ENCODE assay signal across 8 mouse cellular contexts in the genomic region with DNA sequence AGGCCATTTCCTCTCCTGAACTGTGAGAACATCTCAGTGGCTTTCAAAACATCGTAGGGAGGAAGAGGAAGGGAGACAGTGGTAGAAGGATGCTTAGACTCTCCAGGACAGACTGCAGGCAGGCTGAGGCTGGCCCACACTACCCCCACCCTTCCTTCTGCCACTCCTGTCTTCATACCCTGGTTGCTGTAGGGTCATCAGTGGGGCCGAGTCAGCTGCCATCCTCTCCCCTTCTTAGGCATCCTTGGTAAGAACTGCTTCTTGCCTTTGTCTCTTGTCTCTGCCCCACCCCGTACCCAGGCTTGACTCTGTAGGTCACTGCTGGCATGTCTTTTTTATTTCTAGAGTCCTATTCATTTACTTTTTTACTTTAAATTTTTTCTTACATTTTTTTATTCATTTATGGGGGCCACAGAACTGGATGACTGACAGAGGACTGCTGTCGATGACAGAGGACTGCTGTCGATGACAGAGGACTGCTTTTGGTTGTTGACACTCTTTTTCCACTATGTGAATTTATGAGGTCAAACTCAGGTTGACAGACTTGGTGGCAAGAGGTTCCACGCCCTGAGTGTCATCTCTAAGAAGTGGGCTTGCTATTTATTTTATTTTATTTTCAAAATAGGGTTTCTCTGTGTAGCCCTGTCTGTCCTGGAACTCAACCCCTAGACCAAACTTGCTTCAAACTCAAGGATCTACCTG. TPM values are rescaled to one million over a fixed set of nuclear protein-coding genes. Genes with fewer than 3 reads are reported as not detected.
DNase-seq lines count a peak whose midpoint lies in the region; ATAC-seq lines count a peak whose summit lies in the region.

No protein-coding gene starts in this region.

- H3K27me3 ChIP-seq in kidney, embryonic 16.5 days (ENCODE audit: insufficient read depth, low read length), result no peaks in the 10 kb centered on the region
- no peaks in the 10 kb centered on the region for H3K27me3 ChIP-seq in hindbrain, embryonic 15.5 days

- H3K9ac ChIP-seq in kidney, embryonic 16.5 days (replicated peaks; ENCODE audit: low read length), result peak overlapping the region; percentile 80; the same call in 1 of the 2 replicates
- peak overlapping the region; percentile 92 for H3K9ac ChIP-seq in hindbrain, embryonic 15.5 days

- no peaks in the 10 kb centered on the region for H3K9me3 ChIP-seq in kidney, embryonic 16.5 days (ENCODE audit: low read length)
- no peaks in the 10 kb centered on the region for H3K9me3 ChIP-seq in hindbrain, embryonic 15.5 days

- peak overlapping the region; percentile 100 for H3K4me2 ChIP-seq in kidney, embryonic 16.5 days (replicated peaks; ENCODE audit: low read depth, low read length)
- H3K4me2 ChIP-seq in hindbrain, embryonic 15.5 days, result peak overlapping the region; percentile 98

- WGBS in kidney, embryonic 16.5 days, result 69% methylated on average over 6 of the region's 6 CpGs
- WGBS in hindbrain, embryonic 15.5 days, result 80% methylated on average over 6 of the region's 6 CpGs

- no peaks in the 10 kb centered on the region for H3K36me3 ChIP-seq in kidney, embryonic 16.5 days (ENCODE audit: insufficient read depth, low read length)
- no peaks in the 10 kb centered on the region for H3K36me3 ChIP-seq in hindbrain, embryonic 15.5 days

- no peak for DNase-seq in kidney, adult 9 months
- no peak for DNase-seq in spleen, postnatal 10 days (ENCODE audit: low spot score in 2 of 2)
- no peak for DNase-seq in layer of hippocampus, postnatal 36 days

- H3K4me1 ChIP-seq in kidney, embryonic 16.5 days (ENCODE audit: insufficient read depth, low read length), result peaks cover 40% of the 10 kb centered on the region
- H3K4me1 ChIP-seq in brown adipose tissue, adult 24 weeks (ENCODE audit: control insufficient read depth, insufficient read depth, insufficient read length, low read length), result peaks cover 35% of the 10 kb centered on the region
- peaks cover 61% of the 10 kb centered on the region for H3K4me1 ChIP-seq in hindbrain, embryonic 15.5 days (replicated peaks)

- ATAC-seq in kidney, embryonic 16.5 days (ENCODE audit: low FRiP score, low TSS enrichment), result no peak
- no peak for ATAC-seq in hindbrain, embryonic 15.5 days (ENCODE audit: low FRiP score, low read depth)
- ATAC-seq in monocyte, adult 5-6 weeks (replicated peaks; ENCODE audit: insufficient number of reproducible peaks, low FRiP score, low TSS enrichment, poor library complexity, severe bottlenecking), result peak; percentile 6; the same call in 1 of the 2 replicates
- ATAC-seq in erythroid progenitor cell, adult 5-6 weeks (replicated peaks; ENCODE audit: low FRiP score, poor library complexity, severe bottlenecking), result no peak

- H3K4me3 ChIP-seq in kidney, embryonic 16.5 days (ENCODE audit: low read length), result peak overlapping the region; percentile 78; the same call in 1 of the 2 replicates
- H3K4me3 ChIP-seq in brown adipose tissue, adult 24 weeks (ENCODE audit: insufficient read depth, low read depth, low read length), result peak overlapping the region; percentile 94
- H3K4me3 ChIP-seq in hindbrain, embryonic 15.5 days, result peak overlapping the region; percentile 80

- no peak overlapping the region for H3K27ac ChIP-seq in kidney, embryonic 16.5 days (ENCODE audit: low read length)
- H3K27ac ChIP-seq in brown adipose tissue, adult 24 weeks (replicated peaks; ENCODE audit: low read depth, low read length), result peak overlapping the region; percentile 92
- H3K27ac ChIP-seq in hindbrain, embryonic 15.5 days (replicated peaks), result peak overlapping the region; percentile 99

RNA-seq across cellular contexts. Expression of a gene that starts 2.0 kb away (rescaled TPM):
- 9.4 and 9.7 TPM in 2 replicates for polyA plus RNA-seq in kidney, embryonic 16.5 days (2015; fragmentation: Nextera tagmentation; extraction: Ambion mirVana)
- 13.4 and 14.5 TPM in 2 replicates for polyA plus RNA-seq in brown adipose tissue, adult 24 weeks (2012; ENCODE audit: insufficient read depth, insufficient read length, missing spikeins)
- 15.2 and 17.6 TPM in 2 replicates for polyA plus RNA-seq in hindbrain, embryonic 15.5 days (2015; fragmentation: Nextera tagmentation; extraction: Ambion mirVana)
- total RNA-seq in monocyte, adult 5-6 weeks (2017), result 33.3 to 44.2 TPM (median 36.6 TPM) in 3 replicates
- total RNA-seq in erythroid progenitor cell, adult 5-6 weeks (2015; ENCODE audit: low replicate concordance), result 4.3 and 6.3 TPM in 2 replicates
- total RNA-seq in erythroid progenitor cell, adult 5-6 weeks (2017; ENCODE audit: low replicate concordance), result 4.5 and 8.2 TPM in 2 replicates
- 10 to 100 TPM; 50.7 to 51.3 TPM for total RNA-seq in layer of hippocampus, postnatal 36 days (2021)

RNA-seq across cellular contexts. Expression of a gene that starts 20.1 kb away (rescaled TPM):
- polyA plus RNA-seq in kidney, embryonic 16.5 days (2015; fragmentation: Nextera tagmentation; extraction: Ambion mirVana), result 19.2 and 19.5 TPM in 2 replicates
- 3.4 and 5.3 TPM in 2 replicates for polyA plus RNA-seq in brown adipose tissue, adult 24 weeks (2012; ENCODE audit: insufficient read depth, insufficient read length, missing spikeins)
- 4.0 and 4.5 TPM in 2 replicates for polyA plus RNA-seq in hindbrain, embryonic 15.5 days (2015; fragmentation: Nextera tagmentation; extraction: Ambion mirVana)
- total RNA-seq in monocyte, adult 5-6 weeks (2017), result 1.6 TPM in 2 of 3 replicates, not detected in the other
- total RNA-seq in erythroid progenitor cell, adult 5-6 weeks (2015; ENCODE audit: low replicate concordance), result not detected in 2 replicates
- 0.15 TPM in 1 of 2 replicates, not detected in the other for total RNA-seq in erythroid progenitor cell, adult 5-6 weeks (2017; ENCODE audit: low replicate concordance)
- total RNA-seq in layer of hippocampus, postnatal 36 days (2021), result 1 to 10 TPM; 1.1 TPM

RNA-seq across cellular contexts. Expression of a gene that starts 23.6 kb away (rescaled TPM):
- 1.7 and 2.0 TPM in 2 replicates for polyA plus RNA-seq in kidney, embryonic 16.5 days (2015; fragmentation: Nextera tagmentation; extraction: Ambion mirVana)
- 42.3 and 47.1 TPM in 2 replicates for polyA plus RNA-seq in brown adipose tissue, adult 24 weeks (2012; ENCODE audit: insufficient read depth, insufficient read length, missing spikeins)
- 2.7 and 3.1 TPM in 2 replicates for polyA plus RNA-seq in hindbrain, embryonic 15.5 days (2015; fragmentation: Nextera tagmentation; extraction: Ambion mirVana)
- total RNA-seq in monocyte, adult 5-6 weeks (2017), result 3.7 to 7.0 TPM (median 4.9 TPM) in 3 replicates
- not detected in 2 replicates for total RNA-seq in erythroid progenitor cell, adult 5-6 weeks (2015; ENCODE audit: low replicate concordance)
- total RNA-seq in erythroid progenitor cell, adult 5-6 weeks (2017; ENCODE audit: low replicate concordance), result 0.26 and 1.3 TPM in 2 replicates
- total RNA-seq in layer of hippocampus, postnatal 36 days (2021), result 1 to 10 TPM in 1 of 2 experiments, under 1 TPM in 1; 0.90 to 1.3 TPM

RNA-seq across cellular contexts. Expression of a gene that starts 46.8 kb away (rescaled TPM):
- 64.0 and 66.2 TPM in 2 replicates for polyA plus RNA-seq in kidney, embryonic 16.5 days (2015; fragmentation: Nextera tagmentation; extraction: Ambion mirVana)
- 57.2 and 61.0 TPM in 2 replicates for polyA plus RNA-seq in brown adipose tissue, adult 24 weeks (2012; ENCODE audit: insufficient read depth, insufficient read length, missing spikeins)
- 51.2 and 54.6 TPM in 2 replicates for polyA plus RNA-seq in hindbrain, embryonic 15.5 days (2015; fragmentation: Nextera tagmentation; extraction: Ambion mirVana)
- 65.5 to 114 TPM (median 72.0 TPM) in 3 replicates for total RNA-seq in monocyte, adult 5-6 weeks (2017)
- 69.6 and 70.0 TPM in 2 replicates for total RNA-seq in erythroid progenitor cell, adult 5-6 weeks (2015; ENCODE audit: low replicate concordance)
- 53.6 and 56.5 TPM in 2 replicates for total RNA-seq in erythroid progenitor cell, adult 5-6 weeks (2017; ENCODE audit: low replicate concordance)
- total RNA-seq in layer of hippocampus, postnatal 36 days (2021), result 100 to 1,000 TPM; 126 to 130 TPM

RNA-seq across cellular contexts. Expression of a gene that starts 54.4 kb away (rescaled TPM):
- polyA plus RNA-seq in kidney, embryonic 16.5 days (2015; fragmentation: Nextera tagmentation; extraction: Ambion mirVana), result 70.4 and 72.1 TPM in 2 replicates
- 75.9 and 86.5 TPM in 2 replicates for polyA plus RNA-seq in brown adipose tissue, adult 24 weeks (2012; ENCODE audit: insufficient read depth, insufficient read length, missing spikeins)
- polyA plus RNA-seq in hindbrain, embryonic 15.5 days (2015; fragmentation: Nextera tagmentation; extraction: Ambion mirVana), result 120 and 124 TPM in 2 replicates
- total RNA-seq in monocyte, adult 5-6 weeks (2017), result 113 to 174 TPM (median 147 TPM) in 3 replicates
- 39.8 and 49.4 TPM in 2 replicates for total RNA-seq in erythroid progenitor cell, adult 5-6 weeks (2015; ENCODE audit: low replicate concordance)
- total RNA-seq in erythroid progenitor cell, adult 5-6 weeks (2017; ENCODE audit: low replicate concordance), result 18.0 and 33.4 TPM in 2 replicates
- 100 to 1,000 TPM; 283 to 291 TPM for total RNA-seq in layer of hippocampus, postnatal 36 days (2021)
